Mouse (Mus musculus) hematopoietic multipotent progenitor cell, adult 10-12 weeks (in vitro differentiated cells): Measurements from ENCODE around the gene Nt5e. TPM values are rescaled to one million over a fixed set of nuclear protein-coding genes. Genes with fewer than 3 reads are reported as not detected.

Experiments used
- polyA plus RNA-seq: library from polyadenylated mRNA; stranded (reverse); fragments of >175 nt; gene quantifications from 2 replicates; pipeline ENCODE4 v1.2.3, GENCODE M21; 2012; ENCODE audit warnings: low replicate concordance

Gene Nt5e
- polyA plus RNA-seq: 2.7 and 5.4 TPM in 2 replicates

DNA sequence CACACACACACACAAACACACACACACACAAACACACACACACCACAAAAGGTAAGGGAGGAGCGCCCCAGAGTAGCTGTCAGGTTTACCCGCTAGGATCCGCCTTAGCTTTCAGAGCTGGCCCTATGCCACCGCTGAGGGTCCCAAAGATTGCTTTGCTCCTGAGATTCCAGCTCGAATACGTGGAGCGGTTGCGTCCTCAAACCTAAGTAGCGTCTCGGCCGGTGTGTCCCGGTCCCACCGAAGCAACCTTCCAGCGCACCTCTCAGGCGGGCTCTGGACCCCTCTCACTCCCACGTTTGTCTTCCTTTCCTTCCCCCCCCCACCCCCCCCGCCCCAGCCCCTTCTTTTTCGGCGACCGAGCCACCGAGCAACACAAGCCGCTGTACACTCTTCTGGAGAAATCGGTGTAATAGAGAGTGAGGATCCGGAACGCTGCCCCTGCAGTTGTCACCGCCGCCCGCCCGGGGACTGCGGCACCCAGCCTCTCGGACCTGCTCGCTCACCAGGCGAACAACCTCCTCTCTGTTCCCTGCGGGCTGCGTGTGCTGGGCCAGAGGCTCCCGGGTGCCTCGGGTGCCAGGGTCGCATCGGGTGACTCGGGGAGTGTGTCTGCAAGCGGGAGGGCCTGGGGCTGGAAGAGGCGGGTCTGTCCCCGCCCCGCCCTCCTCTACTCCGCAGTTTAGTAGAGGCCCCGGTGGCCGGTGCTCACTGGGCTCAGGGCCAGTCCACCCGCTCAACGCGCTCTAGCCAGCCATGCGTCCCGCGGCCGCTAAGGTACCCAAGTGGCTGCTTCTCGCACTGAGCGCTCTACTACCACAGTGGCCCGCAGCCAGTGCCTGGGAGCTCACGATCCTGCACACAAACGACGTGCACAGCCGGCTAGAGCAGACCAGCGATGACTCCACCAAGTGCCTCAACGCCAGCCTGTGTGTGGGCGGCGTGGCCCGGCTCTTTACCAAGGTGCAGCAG is at the start of gene Nt5e:
Nt5e (plus strand) TSS at position 268 of the 972 bp plus-strand sequence.

Other genes with a start within 250 kb of the Nt5e start
- gene Snx14, start 111.8 kb downstream of the Nt5e start, polyA plus RNA-seq: 6.0 and 12.4 TPM in 2 replicates
- gene Gm20537, start 129.4 kb downstream of the Nt5e start, polyA plus RNA-seq: 10.0 and 10.2 TPM in 2 replicates
- gene Syncrip, start 155.4 kb downstream of the Nt5e start, polyA plus RNA-seq: 65.3 and 75.2 TPM in 2 replicates
- 0.92 and 1.6 TPM in 2 replicates for gene Zfp949, start 220.8 kb downstream of the Nt5e start, polyA plus RNA-seq